Mouse (Mus musculus) liver, embryonic 14.5 days (tissue): ENCODE results near the gene Tspan13. TPM values are rescaled to one million over a fixed set of nuclear protein-coding genes. Genes with fewer than 3 reads are reported as not detected.

ENCODE experiments used
- ATAC-seq: fragments of 200-750 bp; cut with Nextera tagmentation; 2 replicates; pipeline ENCODE4 v1.8.0; 2017; ENCODE audit warnings: moderate number of reproducible peaks, mild to moderate bottlenecking, moderate library complexity; ENCODE audit not compliant: insufficient read depth
- DNase-seq, 3 experiments: peaks; one replicate each; pipeline ENCODE4 v3.0.0-alpha.2; 2012 to 2013; ENCODE audit warnings: low read depth in 3 of 3, low spot score in 3 of 3
- H3K27ac ChIP-seq: fragments of 300-500 bp; sonication (generic); 2 replicates; pipeline ENCODE4 v1.5.1; 2014; ENCODE audit warnings: moderate library complexity, mild to moderate bottlenecking, control low read depth, inconsistent platforms
- H3K27me3 ChIP-seq: fragments of 300-500 bp; sonication (generic); 2 replicates; pipeline ENCODE4 v1.6.1; 2014; ENCODE audit warnings: mild to moderate bottlenecking, low read length, moderate library complexity; ENCODE audit not compliant: control insufficient read depth, insufficient read depth
- H3K36me3 ChIP-seq: fragments of 300-500 bp; sonication (generic); replicated peaks from 2 replicates; pipeline ENCODE4 v1.6.1; 2014; ENCODE audit warnings: low read depth; ENCODE audit not compliant: control insufficient read depth, insufficient read depth
- H3K4me1 ChIP-seq, 2 experiments: fragments of 200-500 bp in 1 of 2; fragments of 300-500 bp in 1 of 2; sonication (generic) in 1 of 2; replicated peaks; 2 replicates each; pipeline ENCODE4 v1.6.1; 2012 to 2014; ENCODE audit warnings: antibody characterized with exemption in 1 of 2, inconsistent platforms in 1 of 2, low read length in 1 of 2; ENCODE audit not compliant: control insufficient read depth in 2 of 2, insufficient read depth in 2 of 2
- H3K4me2 ChIP-seq: fragments of 300-500 bp; sonication (generic); 2 replicates; pipeline ENCODE4 v1.6.1; 2014; ENCODE audit warnings: low read depth, mild to moderate bottlenecking, control low read depth, moderate library complexity
- H3K4me3 ChIP-seq, 2 experiments: fragments of 200-500 bp in 1 of 2; fragments of 300-500 bp in 1 of 2; sonication (generic) in 1 of 2; 2 replicates each; pipeline ENCODE4 v1.5.1; 2012 to 2014; ENCODE audit warnings: low read depth in 2 of 2, low read length in 2 of 2, mild to moderate bottlenecking in 2 of 2, control low read depth in 1 of 2, inconsistent platforms in 1 of 2, moderate library complexity in 1 of 2; ENCODE audit not compliant: insufficient read depth in 1 of 2
- H3K9ac ChIP-seq: fragments of 300-500 bp; sonication (generic); replicated peaks from 2 replicates; pipeline ENCODE4 v1.6.1; 2014; ENCODE audit warnings: mild to moderate bottlenecking, control low read depth, moderate library complexity
- H3K9me3 ChIP-seq: fragments of 300-500 bp; sonication (generic); 2 replicates; pipeline ENCODE4 v1.6.1; 2016; ENCODE audit warnings: low read length, mixed read lengths; ENCODE audit not compliant: control insufficient read depth
- CTCF ChIP-seq: IDR thresholded peaks from 2 replicates; pipeline ENCODE4 v1.5.1; 2016; ENCODE audit warnings: antibody characterized with exemption, low read depth, control low read depth
- EP300 ChIP-seq: IDR thresholded peaks from 2 replicates; pipeline ENCODE4 v1.6.1; 2016; ENCODE audit warnings: antibody characterized with exemption, low read depth
- WGBS: fragments of 180-500 bp; shearing (Covaris S2); extraction: QIAGEN DNeasy Blood & Tissue Kit; methylation state at CpG from one replicate; pipeline ENCODE4 v1.1.7; 2014; ENCODE audit not compliant: insufficient replicate concordance; 5-methylcytosine and 5-hydroxymethylcytosine counted together
- polyA plus RNA-seq, 2 experiments: library from polyadenylated mRNA; depleted of rRNA in 1 of 2; stranded (reverse) in 1 of 2; unstranded in 1 of 2; fragments of >200 nt; fragmentation: Nextera tagmentation in 1 of 2; extraction: Ambion mirVana in 1 of 2; gene quantifications; 2 replicates each; pipeline versions ENCODE4 v1.2.1 to v1.2.3; 2012 to 2014

Tspan13 gene
- polyA plus RNA-seq, 2 experiments = 9.3 to 15.5 TPM

DNA sequence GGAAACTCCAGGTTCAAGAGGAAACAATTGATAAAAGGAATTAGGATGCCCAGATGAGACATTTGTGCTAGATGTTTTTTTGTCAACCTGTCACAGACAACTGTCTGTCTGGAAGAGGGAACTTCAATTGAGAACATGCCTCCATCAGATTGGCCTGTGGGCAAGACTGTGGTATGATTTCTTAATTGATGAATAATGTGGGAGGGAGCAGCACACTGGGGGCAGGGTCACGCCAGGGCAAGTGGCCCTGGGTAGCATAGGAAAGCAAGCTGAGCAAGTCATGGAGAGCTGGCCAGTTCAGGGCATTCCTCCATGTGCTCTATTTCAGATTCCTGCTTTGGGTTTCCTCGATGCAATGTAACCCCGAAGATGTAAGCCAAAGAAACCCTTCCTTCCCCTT, 66.4 kb downstream of the Tspan13 start:
- H3K9me3 ChIP-seq = no peaks in the 10 kb centered on the region
- TF ChIP-seq EP300 = no peak
- TF ChIP-seq CTCF = no peak
- no peak for DNase-seq
- no peaks in the 10 kb centered on the region for H3K27me3 ChIP-seq
- no peak overlapping the region for H3K27ac ChIP-seq
- no peak overlapping the region for H3K9ac ChIP-seq
- H3K36me3 ChIP-seq = no peaks in the 10 kb centered on the region
- no peak overlapping the region for H3K4me3 ChIP-seq
- no peaks in the 10 kb centered on the region for H3K4me1 ChIP-seq
- 24% methylated on average over 3 of the region's 3 CpGs for WGBS
- no peak overlapping the region for H3K4me2 ChIP-seq
- no peak for ATAC-seq

DNA sequence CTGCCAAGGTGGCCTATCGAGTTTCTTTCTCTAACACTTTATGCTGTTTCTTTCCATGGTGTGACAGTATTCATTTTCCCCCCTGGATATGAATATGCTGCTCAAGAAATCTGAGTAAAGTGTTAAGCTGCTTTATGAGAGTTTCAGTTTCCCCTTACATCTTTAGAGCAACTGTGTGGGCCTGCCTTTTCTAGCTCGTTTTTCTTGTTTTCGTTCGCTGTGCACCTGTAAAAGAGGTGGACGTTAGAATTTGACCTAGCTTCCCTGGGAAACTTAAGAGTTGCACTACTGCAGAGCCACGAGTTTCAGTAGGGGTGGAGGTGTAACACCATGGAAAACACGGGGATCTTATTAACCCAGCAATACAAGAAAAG, 75.5 kb downstream of the Tspan13 start:
- H3K4me2 ChIP-seq = no peak overlapping the region
- ATAC-seq = no peak
- no peaks in the 10 kb centered on the region for H3K27me3 ChIP-seq
- H3K4me1 ChIP-seq = peaks cover 0 to 7% of the 10 kb centered on the region in 2 experiments; a peak in 1 of 4 replicates
- no peak for DNase-seq
- 45% methylated on average over 7 of the region's 7 CpGs for WGBS
- no peak overlapping the region for H3K9ac ChIP-seq
- H3K4me3 ChIP-seq = no peak overlapping the region
- no peak overlapping the region for H3K27ac ChIP-seq
- no peaks in the 10 kb centered on the region for H3K9me3 ChIP-seq
- H3K36me3 ChIP-seq = no peaks in the 10 kb centered on the region
- no peak for TF ChIP-seq CTCF
- no peak for TF ChIP-seq EP300

DNA sequence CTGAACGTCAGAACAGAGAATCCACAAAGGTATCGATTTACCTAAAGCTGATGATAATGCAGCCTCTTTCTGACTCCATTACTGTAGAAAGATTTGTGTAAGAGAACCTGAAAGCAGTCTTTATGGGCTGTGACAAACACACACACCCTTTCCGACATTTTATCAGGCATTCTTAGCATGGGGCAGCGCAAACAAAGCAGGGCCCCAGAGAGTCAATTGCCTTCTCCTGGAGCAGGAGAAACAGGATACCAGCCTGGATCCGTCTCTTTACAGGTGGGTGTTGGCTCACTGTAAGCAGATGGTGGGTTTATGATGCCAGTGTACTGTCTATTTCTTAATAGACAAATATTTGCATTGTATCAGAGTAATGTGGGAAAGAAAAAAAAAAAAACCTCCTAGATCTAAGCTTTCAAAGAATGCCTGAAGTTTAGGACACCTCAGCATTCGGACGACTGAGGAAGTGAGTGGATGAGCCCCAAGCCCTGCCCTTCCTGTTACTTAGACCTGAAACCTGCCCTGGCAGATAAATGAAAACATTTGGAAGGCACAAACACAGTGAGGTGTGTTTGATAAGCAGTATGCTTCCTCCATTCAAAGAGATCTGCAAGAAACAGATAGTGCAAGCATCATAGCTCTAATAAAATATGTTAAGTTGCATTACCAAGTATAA, 76.1 kb downstream of the Tspan13 start:
- no peaks in the 10 kb centered on the region for H3K36me3 ChIP-seq
- no peak overlapping the region for H3K9ac ChIP-seq
- no peaks in the 10 kb centered on the region for H3K9me3 ChIP-seq
- H3K4me1 ChIP-seq = peaks cover 0 to 7% of the 10 kb centered on the region in 2 experiments; a peak in 1 of 4 replicates
- no peaks in the 10 kb centered on the region for H3K27me3 ChIP-seq
- H3K4me2 ChIP-seq = peak overlapping the region; percentile 21
- no peak for TF ChIP-seq CTCF
- TF ChIP-seq EP300 = peak; percentile 58
- ATAC-seq (peak; percentile 76), DNase-seq (peak; percentile 17 to 23 (median 22))
- 29% methylated on average over 7 of the region's 7 CpGs for WGBS
- H3K4me3 ChIP-seq = no peak overlapping the region
- no peak overlapping the region for H3K27ac ChIP-seq

Other genes starting within 250 kb of the Tspan13 start
- not detected in 2 replicates for gene Agr3, start 116.9 kb downstream of the Tspan13 start, polyA plus RNA-seq (2012; rRNA removed)
- gene Agr3, start 116.9 kb downstream of the Tspan13 start, polyA plus RNA-seq (2014; fragmentation: Nextera tagmentation; extraction: Ambion mirVana) = not detected in 2 replicates
- gene Agr2, start 49.6 kb downstream of the Tspan13 start, polyA plus RNA-seq (2012; rRNA removed) = 0.07 and 0.09 TPM in 2 replicates
- not detected in 2 replicates for gene Agr2, start 49.6 kb downstream of the Tspan13 start, polyA plus RNA-seq (2014; fragmentation: Nextera tagmentation; extraction: Ambion mirVana)
- gene Ankmy2, start 114.6 kb upstream of the Tspan13 start, polyA plus RNA-seq (2012; rRNA removed) = 2.4 and 4.4 TPM in 2 replicates
- 8.0 and 8.3 TPM in 2 replicates for gene Ankmy2, start 114.6 kb upstream of the Tspan13 start, polyA plus RNA-seq (2014; fragmentation: Nextera tagmentation; extraction: Ambion mirVana)
- 17.6 and 27.2 TPM in 2 replicates for gene Bzw2, start 115.6 kb upstream of the Tspan13 start, polyA plus RNA-seq (2012; rRNA removed)
- 50.3 and 53.8 TPM in 2 replicates for gene Bzw2, start 115.6 kb upstream of the Tspan13 start, polyA plus RNA-seq (2014; fragmentation: Nextera tagmentation; extraction: Ambion mirVana)
- not detected in 2 replicates for gene Lrrc72, start 210.9 kb upstream of the Tspan13 start, polyA plus RNA-seq (2012; rRNA removed)
- not detected in 2 replicates for gene Lrrc72, start 210.9 kb upstream of the Tspan13 start, polyA plus RNA-seq (2014; fragmentation: Nextera tagmentation; extraction: Ambion mirVana)